Mouse (Mus musculus): ENCODE results near the gene Cplx2.

The Cplx2 gene

GRCm38 (mm10) chr13:54371049-54371386, at the start of gene Cplx2:
Gene Cplx2, plus strand, starts transcription at chr13:54371349.
- no peak for DNase-seq (ENCODE audit: low spot score)

- peak; percentile 70 for DNase-seq (ENCODE audit: low spot score)
These were observed 48.5 kb upstream of the Cplx2 start for GRCm38 (mm10) chr13:54322396-54323306.

- no peak for DNase-seq (ENCODE audit: low spot score)
These were observed 47.6 kb upstream of the Cplx2 start for GRCm38 (mm10) chr13:54323307-54324165.

- DNase-seq (ENCODE audit: low spot score), result no peak
These were observed 47.0 kb upstream of the Cplx2 start for GRCm38 (mm10) chr13:54324178-54324577.

DNA sequence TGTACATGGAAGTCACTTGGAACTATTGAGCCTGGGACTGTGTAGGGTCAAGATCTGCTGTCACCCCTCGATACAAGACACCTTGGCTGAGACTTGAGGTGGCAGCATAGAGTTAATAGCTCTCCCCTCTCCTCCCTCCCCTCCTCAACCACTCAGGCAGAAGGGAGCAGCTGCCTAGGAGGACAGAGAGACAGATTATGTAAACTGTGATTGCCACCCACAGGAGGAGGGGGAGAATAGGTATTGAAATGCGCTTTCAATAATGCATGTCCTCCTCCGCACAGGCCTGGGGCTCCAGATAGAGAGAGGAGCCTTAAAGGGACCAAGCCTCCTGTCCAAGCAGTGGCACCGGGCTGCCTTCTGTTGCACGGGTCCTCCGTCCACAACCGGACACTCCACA, 45.3 kb upstream of the Cplx2 start:
- DNase-seq (ENCODE audit: low spot score), result no peak

DNA sequence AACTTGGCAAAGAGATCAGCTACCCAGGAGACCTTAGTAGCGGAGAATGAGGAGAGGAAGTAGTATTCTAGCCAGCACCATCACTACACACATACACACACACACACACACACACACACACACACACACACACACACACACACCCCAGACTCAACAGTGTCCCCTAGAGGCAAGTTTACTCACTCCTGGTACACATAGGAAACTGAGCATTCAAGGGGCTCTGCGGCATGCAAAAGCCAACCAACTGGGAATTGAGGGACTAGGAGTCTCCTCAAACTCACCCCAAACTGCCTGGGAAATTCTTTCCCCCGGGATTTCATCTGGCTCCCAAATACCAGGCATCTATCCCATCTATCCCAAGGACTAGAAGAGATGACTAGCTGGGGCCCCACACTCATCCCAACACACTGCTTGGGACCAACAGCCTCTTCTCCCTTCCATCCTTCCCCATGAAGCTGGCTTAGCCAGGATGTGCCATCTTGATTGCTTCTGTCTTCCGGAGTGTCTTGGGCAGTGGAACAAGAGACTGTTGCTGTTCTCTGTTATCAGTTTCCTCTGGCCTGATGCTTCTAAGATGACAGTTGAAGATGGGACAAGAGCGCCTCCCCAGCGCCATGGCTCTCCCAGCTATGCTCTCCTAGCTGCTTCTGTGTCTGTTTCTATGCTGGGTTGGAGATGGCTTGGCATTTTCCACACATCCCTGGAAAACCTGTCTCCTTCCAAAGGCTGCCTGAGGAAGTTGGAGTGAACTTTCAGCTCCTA, 44.3 kb upstream of the Cplx2 start:
- no peak for DNase-seq (ENCODE audit: low spot score)

- DNase-seq (ENCODE audit: low spot score), result no peak
These were observed 43.1 kb upstream of the Cplx2 start for GRCm38 (mm10) chr13:54328029-54328428.

DNA sequence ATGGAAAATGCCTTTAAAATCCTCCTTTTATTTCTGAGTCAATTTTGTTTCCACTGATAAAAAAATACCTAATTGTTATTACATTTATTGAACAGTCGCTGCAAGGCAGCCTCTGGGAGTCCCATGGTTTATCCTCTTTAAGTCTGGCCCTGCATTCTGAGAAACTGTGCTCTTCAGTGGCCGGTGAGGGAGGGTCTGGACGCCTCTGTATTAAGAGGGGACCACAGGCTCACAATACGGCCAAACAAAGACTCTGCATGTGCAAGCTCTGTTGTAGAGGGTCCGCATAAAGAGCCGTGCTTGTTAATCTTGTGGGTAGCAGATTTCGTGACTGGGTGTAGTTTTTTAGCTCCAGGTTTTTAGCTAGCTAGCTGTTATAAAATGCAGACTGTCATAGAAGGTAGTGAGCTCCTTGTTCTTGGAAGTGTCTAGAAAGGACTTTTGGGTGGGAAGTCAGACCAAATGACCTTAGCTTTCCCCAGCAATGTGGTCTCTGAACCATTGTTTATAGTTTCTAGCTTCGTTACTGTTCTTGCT, 42.1 kb upstream of the Cplx2 start:
- DNase-seq (ENCODE audit: low spot score), result peak; percentile 66

DNA sequence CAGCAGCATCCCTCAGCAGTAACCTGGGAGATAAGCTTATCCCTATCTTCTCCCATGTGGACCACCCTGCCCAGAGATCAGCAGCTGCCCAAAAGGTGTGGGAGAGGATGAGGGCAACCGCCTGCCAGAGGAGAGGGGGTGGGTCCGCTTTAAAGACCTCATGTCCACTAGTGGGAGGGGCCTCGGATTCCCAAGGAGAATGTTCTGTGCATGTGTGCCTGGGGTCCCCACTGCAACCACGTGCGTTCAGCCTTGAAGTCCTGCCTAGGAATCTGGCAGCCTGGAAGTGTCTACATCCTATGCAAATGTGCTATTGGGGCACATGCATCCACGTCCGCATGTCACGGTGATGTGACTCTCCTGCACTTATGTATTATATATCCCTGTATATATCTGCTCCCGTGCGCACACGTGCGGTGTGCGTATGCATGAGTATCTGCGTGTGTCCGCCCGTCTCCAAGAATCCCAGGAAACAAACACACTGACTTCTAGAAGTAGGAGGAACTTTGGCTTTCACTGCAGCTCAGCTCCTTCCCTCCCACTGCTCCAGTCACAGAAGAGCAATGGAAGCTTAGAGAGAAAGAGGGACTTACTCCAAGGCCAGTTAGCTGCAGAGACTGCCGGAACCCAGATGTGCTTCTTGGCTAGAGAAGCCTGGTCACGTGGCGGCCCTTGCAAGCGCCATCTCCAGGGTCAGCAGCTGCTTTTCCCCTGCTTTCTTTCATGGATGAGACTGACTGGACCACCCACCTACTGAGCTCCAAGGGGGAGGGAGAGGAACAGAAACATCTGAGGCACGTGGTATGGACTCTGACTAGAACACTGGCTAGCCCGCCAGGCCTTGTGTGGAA, 39.1 kb upstream of the Cplx2 start:
- peak; percentile 84 for DNase-seq (ENCODE audit: low spot score)

DNA sequence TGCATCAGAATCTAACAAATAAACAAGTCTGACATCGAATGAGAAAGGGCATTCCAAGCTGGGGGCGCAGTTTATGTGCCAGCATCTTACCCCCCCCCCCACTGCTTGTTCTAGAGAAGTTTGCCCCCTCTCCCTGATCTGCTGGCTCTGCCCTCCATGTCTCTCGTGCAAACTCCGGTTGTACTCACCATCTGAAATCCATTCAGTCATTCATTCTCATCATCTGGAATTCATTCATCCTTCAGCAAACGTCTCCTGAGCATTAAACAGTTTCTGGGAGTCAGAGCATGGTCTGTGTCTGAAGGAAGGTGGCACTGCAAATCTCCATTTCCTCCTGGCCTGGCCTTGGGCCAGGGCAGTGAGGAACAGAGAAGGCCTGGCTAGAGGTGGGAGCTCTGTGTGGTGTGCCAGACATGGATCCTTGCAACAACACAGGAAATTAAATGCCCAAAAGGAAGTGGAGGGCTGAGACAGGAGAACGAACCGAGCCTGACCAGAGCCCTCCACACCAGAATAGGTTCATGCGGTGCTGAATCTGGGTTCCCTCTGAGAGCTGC, 38.1 kb upstream of the Cplx2 start:
- no peak for DNase-seq (ENCODE audit: low spot score)

GRCm38 (mm10) chr13:54337058-54337457, 34.1 kb upstream of the Cplx2 start:
- DNase-seq (ENCODE audit: low spot score), result no peak

- DNase-seq (ENCODE audit: low spot score), result no peak
These were observed 33.6 kb upstream of the Cplx2 start for GRCm38 (mm10) chr13:54337541-54337940.

DNA sequence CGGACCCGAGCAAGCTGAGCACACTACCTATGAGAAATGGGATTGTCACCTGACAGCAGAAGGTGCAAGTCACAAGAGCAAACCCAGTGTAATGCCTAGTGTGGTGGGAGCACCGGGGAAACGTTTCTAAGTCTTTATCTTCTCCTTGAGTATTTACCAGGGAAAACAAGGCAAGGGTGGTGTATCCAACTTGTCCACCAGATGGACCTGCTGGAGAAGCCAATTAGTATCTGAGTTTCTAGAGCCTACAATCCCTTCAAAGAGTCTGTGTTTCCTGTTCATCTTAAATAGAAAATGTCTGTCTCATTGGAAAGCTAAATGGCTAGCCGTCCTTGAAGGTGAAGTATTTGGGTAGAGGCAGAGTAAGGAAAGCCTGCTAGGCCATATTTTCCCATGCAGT, 32.3 kb upstream of the Cplx2 start:
- no peak for DNase-seq (ENCODE audit: low spot score)

GRCm38 (mm10) chr13:54345885-54346647, 25.1 kb upstream of the Cplx2 start:
- DNase-seq (ENCODE audit: low spot score), result peak; percentile 34

- no peak for DNase-seq (ENCODE audit: low spot score)
These were observed 23.1 kb upstream of the Cplx2 start for GRCm38 (mm10) chr13:54348011-54348410.

GRCm38 (mm10) chr13:54349126-54349759, 21.9 kb upstream of the Cplx2 start:
- no peak for DNase-seq (ENCODE audit: low spot score)

GRCm38 (mm10) chr13:54357420-54357819, 13.7 kb upstream of the Cplx2 start:
- no peak for DNase-seq (ENCODE audit: low spot score)

DNA sequence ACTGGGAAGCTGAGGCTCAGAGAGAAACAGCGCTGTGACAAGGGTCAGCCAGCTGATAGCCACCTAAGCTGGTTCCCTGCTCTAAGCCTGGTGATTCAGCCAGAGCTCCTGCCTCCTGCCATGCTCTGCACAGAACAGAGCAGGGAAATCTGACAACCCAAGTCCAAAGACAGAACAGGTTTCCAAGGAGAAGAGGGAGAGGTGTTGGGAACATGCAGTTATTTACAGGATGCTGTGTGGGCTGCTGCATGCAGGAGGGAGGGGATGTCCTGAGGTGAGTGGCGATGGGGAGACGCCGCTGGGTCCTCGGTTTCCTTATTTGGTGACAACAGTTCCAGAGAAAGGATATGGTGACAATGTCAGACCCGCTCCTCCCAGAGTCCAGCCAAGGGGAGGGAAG, 12.0 kb upstream of the Cplx2 start:
- DNase-seq (ENCODE audit: low spot score), result no peak

GRCm38 (mm10) chr13:54364686-54365085, 6.5 kb upstream of the Cplx2 start:
- no peak for DNase-seq (ENCODE audit: low spot score)

- no peak for DNase-seq (ENCODE audit: low spot score)
These were observed 3.4 kb upstream of the Cplx2 start for GRCm38 (mm10) chr13:54367758-54368157.

Measured in embryo, embryonic 10.5 days (tissue).